Mouse (Mus musculus) monocyte, adult 5-6 weeks (primary cell): ENCODE data around the gene Ypel2. TPM values are rescaled to one million over a fixed set of nuclear protein-coding genes. Genes with fewer than 3 reads are reported as not detected.

Experiments
- ATAC-seq: fragments of 153-309, 156-312 bp; replicated peaks from 2 replicates; pipeline ENCODE4 v1.8.0; 2017; ENCODE audit warnings: mild to moderate bottlenecking; ENCODE audit not compliant: low TSS enrichment, insufficient number of reproducible peaks, severe bottlenecking, poor library complexity, low FRiP score
- total RNA-seq: library from RNA; stranded (forward); fragments of 200-1000, 200-491, 200-594 nt; gene quantifications from 3 replicates; pipeline ENCODE4 v1.2.3, GENCODE M21; 2017

Gene Ypel2
- total RNA-seq, 1 experiment from 2014 or later: 6.5 TPM

DNA sequence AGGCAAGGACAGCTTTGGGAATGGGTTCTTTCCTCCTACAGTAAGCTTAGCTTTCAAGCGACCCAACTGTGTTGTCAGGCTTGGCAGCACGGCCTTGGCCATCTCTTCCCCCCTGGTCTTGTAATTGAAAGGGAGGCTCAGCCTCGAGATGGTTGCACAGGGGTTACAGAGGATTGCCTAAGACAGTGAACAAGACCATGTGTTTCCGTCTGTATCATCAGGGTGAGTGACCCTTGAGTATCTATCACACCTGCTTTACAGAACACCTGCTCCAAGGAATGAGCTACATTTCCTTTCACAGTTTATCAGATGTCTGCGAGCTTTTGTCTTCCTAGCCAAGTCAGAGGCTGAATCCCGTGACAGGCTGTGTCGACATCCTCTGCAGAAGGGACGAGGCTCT is 48.4 kb downstream of the Ypel2 start:
- no peak for ATAC-seq

GRCm38 (mm10) chr11:86944539-86944938 is 49.0 kb downstream of the Ypel2 start:
- ATAC-seq: no peak

DNA sequence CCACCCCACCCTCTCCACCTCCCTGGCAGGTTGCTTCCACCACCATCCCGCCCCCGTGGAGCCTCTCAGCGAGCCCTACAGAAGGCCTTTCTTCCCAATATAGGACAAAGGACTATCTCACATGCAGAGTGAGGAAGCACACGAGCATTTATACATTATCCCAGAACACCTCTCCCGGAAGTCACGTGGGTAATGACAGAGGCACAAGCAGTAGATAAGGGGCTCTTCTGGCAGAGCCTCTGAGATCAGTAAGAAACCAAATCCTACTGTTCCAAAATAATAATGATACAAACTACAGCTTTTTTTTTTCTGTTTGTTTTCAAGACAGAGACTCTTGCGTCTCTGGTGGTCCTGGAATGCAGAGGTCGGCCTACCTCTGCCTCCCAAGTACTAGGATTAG is 51.6 kb downstream of the Ypel2 start:
- ATAC-seq: no peak

DNA sequence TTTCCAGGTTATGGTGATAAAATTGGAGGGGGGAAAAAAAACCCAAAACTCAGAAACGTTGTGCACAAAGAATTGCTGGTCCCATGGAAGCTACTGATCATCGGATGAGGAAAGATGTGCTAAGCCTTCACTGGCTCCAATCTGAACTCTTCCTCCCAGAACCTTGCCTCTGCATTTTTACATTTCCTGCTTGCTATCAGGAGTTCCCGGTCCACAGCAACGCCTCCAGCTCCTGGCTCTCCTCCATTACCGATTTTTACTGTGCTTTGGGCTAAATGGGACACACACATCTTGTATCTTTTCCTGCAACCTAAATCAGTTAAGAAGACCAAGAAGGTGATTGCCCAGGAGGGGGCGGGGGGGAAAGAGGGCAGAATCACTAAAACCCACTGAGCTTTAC is 54.0 kb downstream of the Ypel2 start:
- no peak for ATAC-seq

GRCm38 (mm10) chr11:86938551-86938950 is 55.0 kb downstream of the Ypel2 start:
- no peak for ATAC-seq

DNA sequence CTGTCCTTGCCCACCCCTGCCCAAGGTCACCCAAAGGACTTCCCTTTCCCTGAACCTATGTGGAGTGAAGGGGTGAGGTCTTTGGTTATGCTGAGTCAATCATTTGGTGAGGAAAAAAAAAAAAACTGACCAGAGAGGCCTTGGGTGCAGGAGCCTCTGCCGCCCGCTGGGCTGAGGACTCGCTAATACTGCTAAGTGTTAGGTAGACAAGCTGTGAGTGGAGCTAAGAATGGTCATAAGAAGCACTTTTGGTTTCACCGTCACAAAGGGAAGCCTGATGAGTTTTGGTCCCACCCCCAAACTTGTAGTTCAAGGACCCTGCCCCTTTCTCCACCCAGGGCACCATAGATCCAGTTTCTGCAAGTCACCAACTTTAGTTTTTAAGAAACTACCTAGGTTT is 55.4 kb downstream of the Ypel2 start:
- ATAC-seq: no peak

- ATAC-seq: no peak
Observed at GRCm38 (mm10) chr11:86936938-86937337, 56.6 kb downstream of the Ypel2 start.

- no peak for ATAC-seq
Observed at GRCm38 (mm10) chr11:86934895-86935294, 58.6 kb downstream of the Ypel2 start.

DNA sequence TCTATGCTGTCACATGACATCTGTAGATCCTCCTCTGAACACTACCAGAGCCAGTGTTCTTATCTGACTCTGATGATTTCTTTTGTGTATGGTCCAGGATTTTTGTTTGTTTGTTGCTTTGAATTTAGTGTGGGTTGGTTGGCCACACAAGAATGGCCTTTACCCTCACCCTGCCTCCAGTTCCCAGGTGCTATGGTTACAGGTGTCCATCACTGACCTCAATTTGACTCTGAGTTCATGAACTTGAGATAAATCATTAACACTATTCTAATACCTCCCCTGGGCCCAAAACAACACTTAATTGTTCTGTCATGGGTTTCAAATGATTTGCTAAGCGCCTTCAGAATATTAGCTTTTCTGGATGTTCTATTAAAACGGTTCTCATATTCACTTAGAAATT is 61.3 kb downstream of the Ypel2 start:
- ATAC-seq: no peak

GRCm38 (mm10) chr11:86930636-86931180 is 62.8 kb downstream of the Ypel2 start:
- no peak for ATAC-seq

- no peak for ATAC-seq
Observed at GRCm38 (mm10) chr11:86929985-86930384, 63.5 kb downstream of the Ypel2 start.

- no peak for ATAC-seq
Observed at GRCm38 (mm10) chr11:86929531-86929930, 64.0 kb downstream of the Ypel2 start.

DNA sequence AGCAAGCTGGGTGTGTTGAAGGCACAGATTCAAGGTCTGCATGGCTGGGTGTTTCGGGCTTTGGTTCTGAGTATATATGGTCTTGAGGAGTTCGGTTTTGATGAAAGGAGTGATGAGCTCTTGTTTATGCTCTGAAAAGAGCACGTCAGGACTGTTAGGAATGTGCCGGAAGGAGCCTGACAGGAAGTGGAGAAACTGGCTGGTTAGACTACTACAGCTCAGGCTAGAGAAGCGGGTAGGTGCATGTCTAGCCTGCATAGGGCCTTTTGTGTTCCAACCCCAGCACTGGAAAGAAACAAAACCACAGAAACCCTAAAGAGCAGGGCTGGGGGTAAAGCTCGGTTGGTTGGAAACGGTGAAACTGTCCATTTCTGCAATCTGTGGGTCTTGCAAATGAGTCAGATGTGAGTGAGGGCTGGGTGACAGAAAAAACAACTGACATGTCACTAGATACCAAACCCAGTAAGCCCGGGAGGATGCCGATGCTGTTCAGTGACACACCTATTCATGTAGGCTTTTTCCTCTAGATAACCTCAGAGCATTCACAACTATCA is 68.3 kb downstream of the Ypel2 start:
- no peak for ATAC-seq

- no peak for ATAC-seq
Observed at GRCm38 (mm10) chr11:86924629-86925028, 68.9 kb downstream of the Ypel2 start.

DNA sequence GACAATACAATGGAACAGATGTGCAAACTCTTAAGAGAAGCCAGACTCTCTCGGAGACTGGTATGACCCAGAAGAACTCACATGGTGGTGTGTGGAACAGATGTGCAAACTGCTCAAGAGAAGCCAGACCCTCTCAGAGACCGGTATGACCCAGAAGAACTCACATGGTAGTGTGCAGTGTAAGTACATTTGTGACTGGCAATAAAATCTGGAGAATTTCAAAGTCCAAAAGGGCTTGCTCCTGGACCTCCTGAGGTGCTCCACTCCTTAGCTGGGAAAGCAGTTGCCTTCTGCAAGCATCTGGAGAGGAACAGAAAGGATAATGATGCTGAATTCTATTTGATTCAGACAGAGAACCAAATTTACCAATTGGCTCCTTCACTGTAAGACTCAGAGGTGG is 69.9 kb downstream of the Ypel2 start:
- ATAC-seq: no peak

- ATAC-seq: no peak
Observed at GRCm38 (mm10) chr11:86922029-86922428, 71.5 kb downstream of the Ypel2 start.

DNA sequence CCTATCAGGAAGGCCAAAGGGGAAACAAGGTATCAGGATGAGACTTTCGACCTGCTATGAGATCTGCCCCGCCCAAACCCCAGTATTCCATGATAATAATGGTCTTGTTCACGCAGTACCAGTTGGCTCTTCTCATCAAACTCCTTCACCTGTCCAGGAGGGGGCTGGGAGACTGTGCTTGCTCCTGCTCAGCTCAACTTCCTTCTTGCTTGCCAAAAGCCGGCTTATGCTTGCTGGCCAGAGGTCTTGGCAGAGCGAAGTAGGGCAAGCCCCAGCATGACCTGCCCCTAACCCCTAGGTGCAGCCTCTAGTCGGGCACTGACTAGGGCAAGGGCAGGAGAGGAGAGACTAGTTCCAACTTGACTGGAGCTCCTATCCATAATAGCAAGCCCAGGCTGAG is 72.2 kb downstream of the Ypel2 start:
- ATAC-seq: no peak

DNA sequence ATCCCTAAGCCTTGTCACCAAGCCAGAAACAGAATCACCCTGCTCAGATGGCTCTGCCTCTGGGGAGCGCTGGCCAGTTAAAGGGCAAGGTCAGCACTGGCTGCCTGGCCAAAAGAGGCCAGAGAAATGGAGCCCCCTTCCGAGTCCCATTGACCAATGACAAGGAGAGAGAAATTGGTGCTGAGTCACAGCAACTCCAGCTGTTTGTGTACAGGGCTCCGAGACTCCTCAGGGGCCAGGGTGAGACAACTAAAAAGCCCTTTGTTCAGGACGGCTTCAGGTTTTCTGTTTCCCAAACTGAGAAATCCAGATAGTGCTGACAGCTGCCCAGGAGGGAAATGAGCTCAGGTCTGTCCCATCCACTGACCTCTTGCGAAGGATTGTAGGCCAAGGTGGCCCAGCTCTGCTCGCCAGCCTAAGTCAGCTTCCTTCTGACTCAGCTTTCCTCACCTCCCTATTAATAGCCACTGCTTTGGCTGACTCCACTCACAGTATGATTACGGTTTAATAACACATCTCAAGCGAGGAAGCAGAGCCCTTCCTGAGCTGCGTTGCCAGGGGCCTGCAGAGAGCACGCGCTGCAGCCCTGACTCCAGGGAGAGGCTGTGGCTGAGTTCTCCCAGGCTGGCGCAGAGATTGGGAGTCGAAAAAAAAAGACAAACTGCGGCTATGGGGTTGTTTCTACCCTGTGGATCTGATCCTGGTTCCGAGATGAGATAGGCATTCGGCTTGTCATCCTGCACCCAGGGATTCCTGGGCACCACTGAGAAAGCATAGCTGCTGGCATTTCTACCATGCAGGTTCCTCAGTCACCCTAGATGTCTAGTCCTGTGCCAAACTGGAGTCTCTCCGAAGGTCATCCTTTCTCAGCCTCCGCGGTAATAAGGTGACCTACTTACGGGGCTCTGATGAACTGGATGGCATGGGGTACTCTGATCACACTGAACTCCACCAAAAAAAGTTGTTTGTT is 73.1 kb downstream of the Ypel2 start:
- ATAC-seq: no peak

- no peak for ATAC-seq
Observed at GRCm38 (mm10) chr11:86919468-86919867, 74.0 kb downstream of the Ypel2 start.

DNA sequence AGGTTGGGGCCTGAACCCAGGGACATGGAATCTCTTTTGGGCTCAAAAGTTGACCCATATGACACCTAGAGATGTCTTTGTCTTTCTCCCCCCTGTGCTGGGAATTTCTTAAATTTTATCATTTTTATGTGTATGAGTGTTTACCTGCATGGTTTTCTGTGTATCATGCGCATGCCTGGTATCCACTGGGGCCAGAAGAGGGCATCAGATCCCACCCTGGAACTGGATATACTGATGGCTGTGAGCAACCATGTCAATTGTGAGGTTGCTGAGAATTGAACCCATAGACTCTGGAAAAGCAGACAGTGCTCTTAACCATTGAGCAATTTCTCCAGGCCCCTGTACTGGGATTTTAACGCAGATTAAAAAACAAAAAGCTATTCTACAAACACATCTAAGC is 76.0 kb downstream of the Ypel2 start:
- no peak for ATAC-seq
